Mouse (Mus musculus): Measurements from ENCODE around the gene Mxra8. TPM values are rescaled to one million over a fixed set of nuclear protein-coding genes. Genes with fewer than 3 reads are reported as not detected.

Mxra8 gene
- polyA plus RNA-seq, 1 experiment from 2014 or later, result 77.8 TPM

- peak overlapping the region; percentile 81 for H3K4me3 ChIP-seq (ENCODE audit: low read length)
- peak overlapping the region; percentile 89 for H3K9ac ChIP-seq (ENCODE audit: low read length)
- H3K4me2 ChIP-seq (ENCODE audit: low read depth, low read length), result peak overlapping the region; percentile 93
- H3K27ac ChIP-seq (ENCODE audit: low read length), result peak overlapping the region; percentile 97
- peaks cover 23% of the 10 kb centered on the region for H3K36me3 ChIP-seq (ENCODE audit: control insufficient read depth, insufficient read depth)
- H3K27me3 ChIP-seq (ENCODE audit: control insufficient read depth, insufficient read depth, low read length), result no peaks in the 10 kb centered on the region
- WGBS, result under 1% methylated on average over 56 of the region's 56 CpGs
- H3K4me1 ChIP-seq (ENCODE audit: control insufficient read depth, insufficient read depth, low read length), result peaks cover 39% of the 10 kb centered on the region
- ATAC-seq (replicated peaks; ENCODE audit: extremely low read depth, insufficient read depth, low FRiP score), result peak; percentile 92
- no peaks in the 10 kb centered on the region for H3K9me3 ChIP-seq (replicated peaks; ENCODE audit: control insufficient read depth, low read length)
Measured at GRCm38 (mm10) chr4:155892017-155892416, 52.5 kb downstream of the Mxra8 start.

DNA sequence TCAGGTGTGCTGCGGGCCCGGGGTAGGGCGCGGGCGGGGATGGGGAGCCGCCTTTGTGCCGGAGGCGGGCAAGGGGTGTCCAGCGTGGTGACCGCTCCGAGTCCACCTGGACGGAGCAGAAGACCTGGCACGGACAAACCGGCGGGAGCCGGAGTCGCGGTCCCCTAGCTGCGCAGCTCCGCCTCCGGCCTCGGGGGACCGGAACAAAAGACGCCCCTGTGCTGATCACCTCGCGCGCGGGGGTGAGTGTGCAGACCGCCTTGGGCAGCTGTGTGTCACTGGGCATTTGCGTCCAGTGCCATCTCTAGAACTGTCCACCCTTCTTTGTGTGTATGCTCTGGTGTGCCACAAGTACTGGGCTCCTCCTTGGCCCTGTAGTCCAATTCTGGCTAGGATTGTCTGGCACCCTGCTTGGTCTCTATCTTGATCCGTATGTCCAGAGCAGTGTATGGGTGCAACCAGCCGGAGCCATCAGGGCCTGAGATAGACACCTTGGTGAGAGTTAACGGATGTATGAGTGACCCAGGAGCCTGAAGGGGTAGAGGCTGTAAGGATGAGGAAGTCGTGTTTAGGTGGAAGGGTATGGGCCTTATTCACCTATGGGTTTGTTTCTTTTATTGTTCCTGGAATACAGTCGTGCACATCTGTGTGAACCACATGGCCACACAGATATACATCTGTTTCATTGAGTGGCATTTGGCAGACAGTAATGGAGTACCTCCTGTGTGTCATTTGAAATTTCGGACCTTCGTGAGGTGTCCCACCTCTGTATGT lies 53.1 kb downstream of the Mxra8 start:
- peak; percentile 21 for ATAC-seq (replicated peaks; ENCODE audit: extremely low read depth, insufficient read depth, low FRiP score)
- Histone ChIP-seq H3K27ac (ENCODE audit: low read length) (peak overlapping the region; percentile 97), H3K4me1 (ENCODE audit: control insufficient read depth, insufficient read depth, low read length) (peaks cover 39% of the 10 kb centered on the region), H3K4me2 (ENCODE audit: low read depth, low read length) (peak overlapping the region; percentile 93), H3K9ac (ENCODE audit: low read length) (peak overlapping the region; percentile 89), H3K36me3 (ENCODE audit: control insufficient read depth, insufficient read depth) (peaks cover 20% of the 10 kb centered on the region; the same call in 1 of the 2 replicates), H3K27me3 (ENCODE audit: control insufficient read depth, insufficient read depth, low read length) (no peaks in the 10 kb centered on the region), H3K9me3 (replicated peaks; ENCODE audit: control insufficient read depth, low read length) (no peaks in the 10 kb centered on the region), H3K4me3 (ENCODE audit: low read length) (peak overlapping the region; percentile 81)
- 6% methylated on average over 36 of the region's 37 CpGs for WGBS

GRCm38 (mm10) chr4:155893212-155893690 lies 53.8 kb downstream of the Mxra8 start:
- 84% methylated on average over 7 of the region's 8 CpGs for WGBS
- H3K9me3 ChIP-seq (replicated peaks; ENCODE audit: control insufficient read depth, low read length), result no peaks in the 10 kb centered on the region
- H3K4me2 ChIP-seq (ENCODE audit: low read depth, low read length), result peak overlapping the region; percentile 93
- peak overlapping the region; percentile 89 for H3K9ac ChIP-seq (ENCODE audit: low read length)
- H3K4me3 ChIP-seq (ENCODE audit: low read length), result peak overlapping the region; percentile 81
- H3K36me3 ChIP-seq (ENCODE audit: control insufficient read depth, insufficient read depth), result peaks cover 15% of the 10 kb centered on the region; the same call in 1 of the 2 replicates
- ATAC-seq (replicated peaks; ENCODE audit: extremely low read depth, insufficient read depth, low FRiP score), result no peak
- H3K27me3 ChIP-seq (ENCODE audit: control insufficient read depth, insufficient read depth, low read length), result no peaks in the 10 kb centered on the region
- H3K27ac ChIP-seq (ENCODE audit: low read length), result no peak overlapping the region
- H3K4me1 ChIP-seq (ENCODE audit: control insufficient read depth, insufficient read depth, low read length), result peaks cover 39% of the 10 kb centered on the region

Small RNA genes lying within 50 kb of the gene (microRNA-seq; reads per million reads assigned to microRNA genes)
- gene Gm27743, result not detected

Other genes starting within 250 kb of the Mxra8 start
- 5.7 and 5.8 TPM in 2 replicates for gene Slc35e2, start 238.3 kb upstream of the Mxra8 start, polyA plus RNA-seq (2015; fragmentation: Nextera tagmentation; extraction: Ambion mirVana)
- gene Cdk11b, start 214.8 kb upstream of the Mxra8 start, polyA plus RNA-seq (2015; fragmentation: Nextera tagmentation; extraction: Ambion mirVana), result 38.3 and 44.8 TPM in 2 replicates
- gene Gm10563, start 194.3 kb upstream of the Mxra8 start, polyA plus RNA-seq (2015; fragmentation: Nextera tagmentation; extraction: Ambion mirVana), result not detected in 2 replicates
- 56.6 and 63.4 TPM in 2 replicates for gene Mmp23, start 186.3 kb upstream of the Mxra8 start, polyA plus RNA-seq (2015; fragmentation: Nextera tagmentation; extraction: Ambion mirVana)
- gene Mib2, start 170.5 kb upstream of the Mxra8 start, polyA plus RNA-seq (2015; fragmentation: Nextera tagmentation; extraction: Ambion mirVana), result 18.2 and 19.6 TPM in 2 replicates
- gene Fndc10, start 145.3 kb upstream of the Mxra8 start, polyA plus RNA-seq (2015; fragmentation: Nextera tagmentation; extraction: Ambion mirVana), result 1.1 and 1.4 TPM in 2 replicates
- 106 and 111 TPM in 2 replicates for gene Ssu72, start 134.9 kb upstream of the Mxra8 start, polyA plus RNA-seq (2015; fragmentation: Nextera tagmentation; extraction: Ambion mirVana)
- gene Tmem240, start 104.9 kb upstream of the Mxra8 start, polyA plus RNA-seq (2015; fragmentation: Nextera tagmentation; extraction: Ambion mirVana), result 0.54 and 0.59 TPM in 2 replicates
- gene Atad3a, start 78.6 kb upstream of the Mxra8 start, polyA plus RNA-seq (2015; fragmentation: Nextera tagmentation; extraction: Ambion mirVana), result 123 TPM in 2 replicates
- 8.3 and 8.7 TPM in 2 replicates for gene Vwa1, start 65.0 kb upstream of the Mxra8 start, polyA plus RNA-seq (2015; fragmentation: Nextera tagmentation; extraction: Ambion mirVana)
- gene Tmem88b, start 53.8 kb upstream of the Mxra8 start, polyA plus RNA-seq (2015; fragmentation: Nextera tagmentation; extraction: Ambion mirVana), result 1.4 and 1.8 TPM in 2 replicates
- gene Ankrd65, start 49.2 kb upstream of the Mxra8 start, polyA plus RNA-seq (2015; fragmentation: Nextera tagmentation; extraction: Ambion mirVana), result 0.30 TPM in 1 of 2 replicates, not detected in the other
- gene Mrpl20, start 36.8 kb upstream of the Mxra8 start, polyA plus RNA-seq (2015; fragmentation: Nextera tagmentation; extraction: Ambion mirVana), result 133 and 138 TPM in 2 replicates
- gene Ccnl2, start 27.2 kb upstream of the Mxra8 start, polyA plus RNA-seq (2015; fragmentation: Nextera tagmentation; extraction: Ambion mirVana), result 126 and 129 TPM in 2 replicates
- 124 and 132 TPM in 2 replicates for gene Aurkaip1, start 8.4 kb upstream of the Mxra8 start, polyA plus RNA-seq (2015; fragmentation: Nextera tagmentation; extraction: Ambion mirVana)
- 3.5 TPM in 2 replicates for gene Dvl1, start 7.7 kb downstream of the Mxra8 start, polyA plus RNA-seq (2015; fragmentation: Nextera tagmentation; extraction: Ambion mirVana)
- 0.18 and 0.26 TPM in 2 replicates for gene Tas1r3, start 23.7 kb downstream of the Mxra8 start, polyA plus RNA-seq (2015; fragmentation: Nextera tagmentation; extraction: Ambion mirVana)
- gene Cptp, start 29.8 kb downstream of the Mxra8 start, polyA plus RNA-seq (2015; fragmentation: Nextera tagmentation; extraction: Ambion mirVana), result 9.3 and 9.5 TPM in 2 replicates
- 40.5 and 41.8 TPM in 2 replicates for gene Ints11, start 29.9 kb downstream of the Mxra8 start, polyA plus RNA-seq (2015; fragmentation: Nextera tagmentation; extraction: Ambion mirVana)
- 32.5 and 34.3 TPM in 2 replicates for gene Pusl1, start 52.1 kb downstream of the Mxra8 start, polyA plus RNA-seq (2015; fragmentation: Nextera tagmentation; extraction: Ambion mirVana)
- 10.1 and 11.6 TPM in 2 replicates for gene Acap3, start 52.1 kb downstream of the Mxra8 start, polyA plus RNA-seq (2015; fragmentation: Nextera tagmentation; extraction: Ambion mirVana)
- gene Ube2j2, start 104.2 kb downstream of the Mxra8 start, polyA plus RNA-seq (2015; fragmentation: Nextera tagmentation; extraction: Ambion mirVana), result 74.9 and 80.1 TPM in 2 replicates
- 23.1 and 28.9 TPM in 2 replicates for gene C1qtnf12, start 122.6 kb downstream of the Mxra8 start, polyA plus RNA-seq (2015; fragmentation: Nextera tagmentation; extraction: Ambion mirVana)
- 8.6 and 9.1 TPM in 2 replicates for gene B3galt6, start 153.0 kb downstream of the Mxra8 start, polyA plus RNA-seq (2015; fragmentation: Nextera tagmentation; extraction: Ambion mirVana)
- 122 and 128 TPM in 2 replicates for gene Sdf4, start 153.2 kb downstream of the Mxra8 start, polyA plus RNA-seq (2015; fragmentation: Nextera tagmentation; extraction: Ambion mirVana)
- 0.95 and 1.5 TPM in 2 replicates for gene Tnfrsf4, start 174.2 kb downstream of the Mxra8 start, polyA plus RNA-seq (2015; fragmentation: Nextera tagmentation; extraction: Ambion mirVana)
- 2.3 and 2.6 TPM in 2 replicates for gene Tnfrsf18, start 186.5 kb downstream of the Mxra8 start, polyA plus RNA-seq (2015; fragmentation: Nextera tagmentation; extraction: Ambion mirVana)
- gene Ttll10, start 219.7 kb downstream of the Mxra8 start, polyA plus RNA-seq (2015; fragmentation: Nextera tagmentation; extraction: Ambion mirVana), result 0.33 and 0.37 TPM in 2 replicates